Mouse (Mus musculus) embryonic facial prominence, embryonic 13.5 days (tissue): Measurements from ENCODE around the gene Col23a1. TPM values are rescaled to one million over a fixed set of nuclear protein-coding genes. Genes with fewer than 3 reads are reported as not detected.
A peak's percentile ranks its signal among the peaks of the same experiment; 100 is the strongest.
"Not testable (repeated sequence)": the region's sequence is repeated elsewhere in the genome, so short reads cannot be mapped to it uniquely, and the experiment has no call there.

ENCODE experiments used
- ATAC-seq: fragments of 200-750 bp; cut with Nextera tagmentation; 2 replicates; pipeline ENCODE4 v1.8.0; 2017; ENCODE audit warnings: low read depth; ENCODE audit not compliant: insufficient number of reproducible peaks, insufficient read depth, low FRiP score, low TSS enrichment
- H3K27ac ChIP-seq: fragments of 300-500 bp; sonication (generic); 2 replicates; pipeline ENCODE4 v1.5.1; 2015; ENCODE audit warnings: moderate library complexity, mild to moderate bottlenecking, inconsistent platforms
- H3K27me3 ChIP-seq: fragments of 300-500 bp; sonication (generic); 2 replicates; pipeline ENCODE4 v1.6.1; 2015; ENCODE audit warnings: mild to moderate bottlenecking, inconsistent platforms
- H3K36me3 ChIP-seq: fragments of 300-500 bp; sonication (generic); 2 replicates; pipeline ENCODE4 v1.6.1; 2015; ENCODE audit warnings: mild to moderate bottlenecking, inconsistent platforms
- H3K4me1 ChIP-seq: fragments of 300-500 bp; sonication (generic); 2 replicates; pipeline ENCODE4 v1.6.1; 2015; ENCODE audit warnings: inconsistent platforms
- H3K4me2 ChIP-seq: fragments of 300-500 bp; sonication (generic); 2 replicates; pipeline ENCODE4 v1.6.1; 2015; ENCODE audit warnings: moderate library complexity, mild to moderate bottlenecking, inconsistent platforms
- H3K4me3 ChIP-seq: fragments of 300-500 bp; sonication (generic); 2 replicates; pipeline ENCODE4 v1.5.1; 2015; ENCODE audit warnings: mild to moderate bottlenecking, inconsistent platforms
- H3K9ac ChIP-seq: fragments of 300-500 bp; sonication (generic); 2 replicates; pipeline ENCODE4 v1.6.1; 2015; ENCODE audit warnings: mild to moderate bottlenecking, inconsistent platforms
- H3K9me3 ChIP-seq: fragments of 300-500 bp; sonication (generic); 2 replicates; pipeline ENCODE4 v1.6.1; 2016; ENCODE audit warnings: inconsistent platforms
- WGBS: fragments of 180-500 bp; shearing (Covaris S2); methylation state at CpG from one replicate; pipeline ENCODE4 v1.1.7; 2015; ENCODE audit warnings: mixed read lengths; 5-methylcytosine and 5-hydroxymethylcytosine counted together
- polyA plus RNA-seq: library from polyadenylated mRNA; unstranded; fragments of >200 nt; fragmentation: Nextera tagmentation; extraction: Ambion mirVana; gene quantifications from 2 replicates; pipeline ENCODE4 v1.2.1, GENCODE M21; 2015

Col23a1 gene
- polyA plus RNA-seq, 1 experiment from 2014 or later = 20.2 TPM

GRCm38 (mm10) chr11:51627907-51628306 lies 338.2 kb downstream of the Col23a1 start:
- no peak for ATAC-seq
- 84% methylated on average over 8 of the region's 8 CpGs for WGBS
- H3K4me2 ChIP-seq = no peak overlapping the region
- H3K9me3 ChIP-seq = no peaks in the 10 kb centered on the region
- H3K27me3 ChIP-seq = no peaks in the 10 kb centered on the region
- H3K9ac ChIP-seq = no peak overlapping the region
- H3K4me3 ChIP-seq = no peak overlapping the region
- H3K27ac ChIP-seq = no peak overlapping the region
- no peaks in the 10 kb centered on the region for H3K4me1 ChIP-seq
- peaks cover 62% of the 10 kb centered on the region for H3K36me3 ChIP-seq

- H3K4me2 ChIP-seq = no peak overlapping the region
- WGBS = 84% methylated on average over 15 of the region's 15 CpGs
- no peak overlapping the region for H3K9ac ChIP-seq
- no peak overlapping the region for H3K27ac ChIP-seq
- peaks cover 43% of the 10 kb centered on the region for H3K36me3 ChIP-seq
- no peaks in the 10 kb centered on the region for H3K9me3 ChIP-seq
- H3K27me3 ChIP-seq = no peaks in the 10 kb centered on the region
- ATAC-seq = no peak
- peaks cover 7% of the 10 kb centered on the region for H3K4me1 ChIP-seq
- H3K4me3 ChIP-seq = no peak overlapping the region
These were observed 340.1 kb downstream of the Col23a1 start for GRCm38 (mm10) chr11:51629651-51630314.

GRCm38 (mm10) chr11:51632130-51632753 lies 342.5 kb downstream of the Col23a1 start:
- H3K27me3 ChIP-seq = no peaks in the 10 kb centered on the region
- 0 out of 2 replicates have a peak overlapping the region, but pooled peaks have one; percentile 8 for H3K9ac ChIP-seq
- peaks cover 16% of the 10 kb centered on the region for H3K4me1 ChIP-seq
- H3K36me3 ChIP-seq = peaks cover 20% of the 10 kb centered on the region
- no peaks in the 10 kb centered on the region for H3K9me3 ChIP-seq
- 84% methylated on average over 6 of the region's 6 CpGs for WGBS
- no peak for ATAC-seq
- H3K4me3 ChIP-seq = no peak overlapping the region
- no peak overlapping the region for H3K4me2 ChIP-seq
- no peak overlapping the region for H3K27ac ChIP-seq

GRCm38 (mm10) chr11:51633200-51633599 lies 343.5 kb downstream of the Col23a1 start:
- H3K9me3 ChIP-seq, H3K4me2 ChIP-seq, H3K27ac ChIP-seq, H3K4me3 ChIP-seq, H3K27me3 ChIP-seq, ATAC-seq, H3K9ac ChIP-seq: not testable (repeated sequence)
- Histone ChIP-seq H3K4me1 (peaks cover 23% of the 10 kb centered on the region), H3K36me3 (peaks cover 11% of the 10 kb centered on the region; the same call in 1 of the 2 replicates)
- 94% methylated on average over 7 of the region's 7 CpGs for WGBS

Other genes starting within 250 kb of the Col23a1 start
- gene Olfr1375, start 241.8 kb upstream of the Col23a1 start, polyA plus RNA-seq = not detected in 2 replicates
- gene Zfp354a, start 230.7 kb upstream of the Col23a1 start, polyA plus RNA-seq = 8.7 and 11.8 TPM in 2 replicates
- not detected in 2 replicates for gene Gm12569, start 69.4 kb upstream of the Col23a1 start, polyA plus RNA-seq
- 138 and 161 TPM in 2 replicates for gene Clk4, start 28.2 kb upstream of the Col23a1 start, polyA plus RNA-seq
- gene BC049762, start 26.9 kb upstream of the Col23a1 start, polyA plus RNA-seq = 0.28 TPM in 1 of 2 replicates, not detected in the other